Mouse (Mus musculus) MEL (cell line): ENCODE data around the gene Skint8. TPM values are rescaled to one million over a fixed set of nuclear protein-coding genes. Genes with fewer than 3 reads are reported as not detected.
"Not testable (repeated sequence)": the region's sequence is repeated elsewhere in the genome, so short reads cannot be mapped to it uniquely, and the experiment has no call there.

Experiments used
- DNase-seq: peaks from one replicate; pipeline ENCODE4 v3.0.0; 2011; ENCODE audit warnings: low read depth, low spot score
- H3K27ac ChIP-seq: 2 replicates; pipeline ENCODE4 v1.5.1; 2012; ENCODE audit warnings: low read depth, mild to moderate bottlenecking, control low read depth, low read length, moderate library complexity; ENCODE audit not compliant: control insufficient read depth
- H3K27me3 ChIP-seq, 2 experiments: fragments of 150-350 bp in 1 of 2; sonication (generic) in 1 of 2; 2 replicates each; pipeline ENCODE4 v1.6.1; 2012; ENCODE audit warnings: low read length in 2 of 2, mild to moderate bottlenecking in 2 of 2, improper control_type of control experiment in 1 of 2, moderate library complexity in 1 of 2; ENCODE audit not compliant: insufficient read depth in 2 of 2, control insufficient read depth in 1 of 2
- H3K36me3 ChIP-seq, 2 experiments: 2 replicates each; pipeline ENCODE4 v1.6.1; 2012 to 2014; ENCODE audit warnings: low read length in 2 of 2, improper control_type of control experiment in 1 of 2, inconsistent platforms in 1 of 2, mild to moderate bottlenecking in 1 of 2; ENCODE audit not compliant: insufficient read depth in 2 of 2, control insufficient read depth in 1 of 2
- H3K4me1 ChIP-seq, 2 experiments: fragments of 150-350 bp in 1 of 2; sonication (generic) in 1 of 2; 2 replicates each; pipeline ENCODE4 v1.6.1; 2012; ENCODE audit warnings: low read length in 2 of 2, improper control_type of control experiment in 1 of 2, mild to moderate bottlenecking in 1 of 2; ENCODE audit not compliant: insufficient read depth in 2 of 2, control insufficient read depth in 1 of 2
- H3K4me3 ChIP-seq, 2 experiments: fragments of 150-350 bp in 1 of 2; sonication (generic) in 1 of 2; 2 replicates each; pipeline ENCODE4 v1.5.1; 2012; ENCODE audit warnings: low read depth in 2 of 2, low read length in 2 of 2, mild to moderate bottlenecking in 2 of 2, moderate library complexity in 2 of 2, control low read depth in 1 of 2, improper control_type of control experiment in 1 of 2; ENCODE audit not compliant: control insufficient read depth in 1 of 2, insufficient read depth in 1 of 2
- H3K79me2 ChIP-seq: 2 replicates; pipeline ENCODE4 v1.6.1; 2012; ENCODE audit warnings: mild to moderate bottlenecking, low read length, moderate library complexity; ENCODE audit not compliant: control insufficient read depth, poor library complexity, insufficient read depth
- H3K9ac ChIP-seq: 2 replicates; pipeline ENCODE4 v1.6.1; 2012; ENCODE audit warnings: low read depth, mild to moderate bottlenecking, control low read depth, low read length, moderate library complexity; ENCODE audit not compliant: control insufficient read depth, poor library complexity, severe bottlenecking
- H3K9me3 ChIP-seq: fragments of 150-350 bp; sonication (generic); replicated peaks from 2 replicates; pipeline ENCODE4 v1.6.1; 2012; ENCODE audit warnings: mild to moderate bottlenecking, low read length, improper control_type of control experiment, moderate library complexity; ENCODE audit not compliant: insufficient read depth
- BHLHE40 ChIP-seq: IDR thresholded peaks from 2 replicates; pipeline ENCODE4 v1.6.1; 2012; ENCODE audit warnings: low read depth, mild to moderate bottlenecking, inconsistent platforms, low read length, improper control_type of control experiment, borderline replicate concordance
- CHD2 ChIP-seq: IDR thresholded peaks from 2 replicates; pipeline ENCODE4 v1.6.1; 2011; ENCODE audit warnings: low read length, improper control_type of control experiment
- CTCF ChIP-seq, 3 experiments: IDR thresholded peaks in 2 of 3; conservative IDR thresholded peaks in 1 of 3; 2 replicates each; pipeline ENCODE4 v1.5.1; 2011 to 2012; ENCODE audit warnings: low read length in 3 of 3, low read depth in 2 of 3, mild to moderate bottlenecking in 2 of 3, improper control_type of control experiment in 1 of 3, inconsistent platforms in 1 of 3, mixed read lengths in 1 of 3, moderate library complexity in 1 of 3; ENCODE audit not compliant: control insufficient read depth in 1 of 3, insufficient read depth in 1 of 3, poor library complexity in 1 of 3, severe bottlenecking in 1 of 3
- E2F4 ChIP-seq: IDR thresholded peaks from 2 replicates; pipeline ENCODE4 v1.6.1; 2011; ENCODE audit warnings: low read depth, low read length, improper control_type of control experiment, borderline replicate concordance
- ELF1 ChIP-seq: IDR thresholded peaks from 2 replicates; pipeline ENCODE4 v1.6.1; 2014; ENCODE audit warnings: low read depth, mild to moderate bottlenecking, inconsistent platforms, low read length, improper control_type of control experiment, moderate library complexity
- ETS1 ChIP-seq: IDR thresholded peaks from 2 replicates; pipeline ENCODE4 v1.6.1; 2012; ENCODE audit warnings: low read depth, mild to moderate bottlenecking, inconsistent platforms, low read length, improper control_type of control experiment, moderate library complexity
- JUND ChIP-seq: IDR thresholded peaks from 2 replicates; pipeline ENCODE4 v1.6.1; 2011; ENCODE audit warnings: low read depth, mild to moderate bottlenecking, improper control_type of control experiment, low read length
- KAT2A ChIP-seq: conservative IDR thresholded peaks from 2 replicates; pipeline ENCODE4 v1.6.1; 2012; ENCODE audit warnings: low read depth, low read length, improper control_type of control experiment, inconsistent platforms
- MEF2A ChIP-seq: IDR thresholded peaks from 2 replicates; pipeline ENCODE4 v1.6.1; 2014; ENCODE audit warnings: low read depth, mild to moderate bottlenecking, inconsistent platforms, low read length, improper control_type of control experiment; ENCODE audit not compliant: poor library complexity, insufficient replicate concordance, severe bottlenecking; ENCODE audit errors: extremely low read depth
- MYB ChIP-seq: IDR thresholded peaks from 2 replicates; pipeline ENCODE4 v1.6.1; 2011; ENCODE audit warnings: mild to moderate bottlenecking, low read depth, low read length, improper control_type of control experiment
- MYC ChIP-seq: IDR thresholded peaks from 2 replicates; pipeline ENCODE4 v1.6.1; 2011; ENCODE audit warnings: low read depth, mild to moderate bottlenecking, low read length, improper control_type of control experiment, moderate library complexity
- NELFE ChIP-seq: IDR thresholded peaks from 2 replicates; pipeline ENCODE4 v1.6.1; 2011; ENCODE audit warnings: low read depth, low read length, improper control_type of control experiment
- NRF1 ChIP-seq: IDR thresholded peaks from 2 replicates; pipeline ENCODE4 v1.6.1; 2014; ENCODE audit warnings: low read depth, mild to moderate bottlenecking, inconsistent platforms, low read length, improper control_type of control experiment, moderate library complexity; ENCODE audit not compliant: poor library complexity, insufficient read depth, severe bottlenecking
- POLR2A ChIP-seq, 2 experiments: IDR thresholded peaks; 2 replicates each; pipeline ENCODE4 v1.6.1; 2011 to 2012; ENCODE audit warnings: low read length in 2 of 2, mild to moderate bottlenecking in 2 of 2, control low read depth in 1 of 2, improper control_type of control experiment in 1 of 2, low read depth in 1 of 2, moderate library complexity in 1 of 2; ENCODE audit not compliant: control insufficient read depth in 1 of 2, insufficient read depth in 1 of 2, poor library complexity in 1 of 2
- POLR2AphosphoS2 ChIP-seq: IDR thresholded peaks from 2 replicates; pipeline ENCODE4 v1.6.1; 2011; ENCODE audit warnings: low read length, improper control_type of control experiment
- SIN3A ChIP-seq: IDR thresholded peaks from 2 replicates; pipeline ENCODE4 v1.6.1; 2012; ENCODE audit warnings: low read length, improper control_type of control experiment, inconsistent platforms
- TBP ChIP-seq: IDR thresholded peaks from 2 replicates; pipeline ENCODE4 v1.8.0; 2011; ENCODE audit warnings: low read depth, low read length, improper control_type of control experiment
- TCF12 ChIP-seq: IDR thresholded peaks from 2 replicates; pipeline ENCODE4 v1.6.1; 2014; ENCODE audit warnings: low read depth, mild to moderate bottlenecking, inconsistent platforms, low read length, improper control_type of control experiment, moderate library complexity
- USF2 ChIP-seq, 2 experiments: IDR thresholded peaks; 2 replicates each; pipeline ENCODE4 v1.6.1; 2011 to 2012; ENCODE audit warnings: improper control_type of control experiment in 2 of 2, low read length in 2 of 2, borderline replicate concordance in 1 of 2, inconsistent platforms in 1 of 2, low read depth in 1 of 2, mild to moderate bottlenecking in 1 of 2; ENCODE audit not compliant: insufficient read depth in 1 of 2
- ZKSCAN1 ChIP-seq: IDR thresholded peaks from 2 replicates; pipeline ENCODE4 v1.6.1; 2012; ENCODE audit warnings: low read depth, mild to moderate bottlenecking, inconsistent platforms, low read length, improper control_type of control experiment, moderate library complexity
- ZMIZ1 ChIP-seq: IDR thresholded peaks from 2 replicates; pipeline ENCODE4 v1.6.1; 2012; ENCODE audit warnings: low read depth, mild to moderate bottlenecking, inconsistent platforms, low read length, improper control_type of control experiment, moderate library complexity
- ZNF384 ChIP-seq: IDR thresholded peaks from 2 replicates; pipeline ENCODE4 v1.6.1; 2012; ENCODE audit warnings: low read depth, mild to moderate bottlenecking, inconsistent platforms, low read length, improper control_type of control experiment
- polyA plus RNA-seq, 2 experiments: library from polyadenylated mRNA; stranded (reverse) in 1 of 2; unstranded in 1 of 2; fragments of >175 nt in 1 of 2; fragments of >200 nt in 1 of 2; gene quantifications; 2 replicates each; pipeline versions ENCODE4 v1.2.1 to v1.2.4; 2012; ENCODE audit warnings: low replicate concordance in 2 of 2, low read depth in 1 of 2; ENCODE audit not compliant: insufficient read length in 2 of 2, insufficient read depth in 1 of 2, missing spikeins in 1 of 2
- total RNA-seq: library from RNA; depleted of rRNA; stranded (reverse); fragments of 300-350 nt; gene quantifications from 2 replicates; pipeline ENCODE4 v1.2.3, GENCODE M21; 2012

Skint8 gene
- total and polyA plus RNA-seq, 3 experiments: not detected

DNA sequence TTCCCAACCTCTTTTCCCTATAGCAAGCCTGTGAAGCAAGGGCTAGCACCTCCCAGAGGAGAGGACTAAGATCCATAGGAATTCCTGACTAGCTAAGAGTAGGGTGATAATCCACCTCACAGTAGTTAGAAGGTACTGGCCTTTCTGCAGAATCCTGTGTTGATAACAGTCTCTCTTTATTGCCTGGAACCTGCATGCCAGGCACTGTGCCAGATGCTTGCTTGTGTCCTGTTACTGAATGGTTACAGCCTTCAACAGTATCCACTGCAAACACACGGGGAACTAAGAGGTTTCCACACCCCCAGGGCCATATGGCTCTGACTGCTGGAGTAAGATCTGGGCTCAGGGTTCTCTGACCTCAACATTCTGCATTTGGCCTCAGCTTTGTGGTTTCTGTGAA is 21.4 kb upstream of the Skint8 start:
- H3K79me2 ChIP-seq: no peaks in the 10 kb centered on the region
- H3K27me3 ChIP-seq: no peaks in the 10 kb centered on the region
- H3K9me3 ChIP-seq: no peaks in the 10 kb centered on the region
- no peak overlapping the region for H3K9ac ChIP-seq
- DNase-seq: no peak
- H3K36me3 ChIP-seq: no peaks in the 10 kb centered on the region
- no peak overlapping the region for H3K4me3 ChIP-seq
- no peak for TF ChIP-seq TCF12
- no peak for TF ChIP-seq CHD2
- no peak for TF ChIP-seq E2F4
- no peak for TF ChIP-seq NELFE
- no peak for TF ChIP-seq ETS1
- no peak for TF ChIP-seq MYC
- no peak for TF ChIP-seq USF2 (IDR thresholded peaks at IDR 0.05; ENCODE audit: borderline replicate concordance in 1 of 2, insufficient read depth in 1 of 2, low read depth in 1 of 2, low read length in 2 of 2)
- TF ChIP-seq ZKSCAN1: no peak
- no peak for TF ChIP-seq KAT2A
- no peak for TF ChIP-seq SIN3A
- no peak for TF ChIP-seq MEF2A
- TF ChIP-seq TBP: no peak
- no peak for TF ChIP-seq ZNF384
- TF ChIP-seq ELF1: no peak
- TF ChIP-seq MYB: no peak
- TF ChIP-seq CTCF (IDR thresholded peaks at IDR 0.05 in 2 of 3, conservative IDR thresholded peaks at IDR 0.05 in 1 of 3; ENCODE audit: control insufficient read depth in 1 of 3, insufficient read depth in 1 of 3, low read depth in 2 of 3, low read length in 3 of 3, poor library complexity in 1 of 3, severe bottlenecking in 1 of 3): no peak
- no peak overlapping the region for H3K27ac ChIP-seq
- no peaks in the 10 kb centered on the region for H3K4me1 ChIP-seq

DNA sequence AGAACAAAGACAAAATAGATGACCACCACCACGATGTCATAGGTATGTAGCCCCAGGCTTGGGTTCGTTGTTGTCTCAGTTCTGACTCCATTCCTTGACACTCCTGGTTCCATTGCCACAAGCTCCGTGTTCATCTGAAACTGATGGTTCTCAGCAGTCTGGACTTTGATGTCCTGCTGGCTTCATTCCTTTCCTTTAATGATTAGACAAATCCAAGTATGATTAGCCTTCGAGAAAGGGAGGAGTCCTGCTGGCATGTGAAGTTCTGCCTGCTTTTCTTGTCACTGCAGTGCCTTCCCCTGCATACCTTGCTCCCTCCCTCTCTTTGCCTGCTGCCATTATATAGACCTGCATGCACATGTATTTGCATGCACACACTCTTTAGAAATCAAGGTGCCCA is 20.6 kb upstream of the Skint8 start:
- no peak overlapping the region for H3K27ac ChIP-seq
- H3K4me1 ChIP-seq: no peaks in the 10 kb centered on the region
- H3K36me3 ChIP-seq: no peaks in the 10 kb centered on the region
- H3K9ac ChIP-seq: no peak overlapping the region
- no peaks in the 10 kb centered on the region for H3K27me3 ChIP-seq
- H3K9me3 ChIP-seq: no peaks in the 10 kb centered on the region
- no peaks in the 10 kb centered on the region for H3K79me2 ChIP-seq
- DNase-seq: no peak
- H3K4me3 ChIP-seq: no peak overlapping the region
- no peak for TF ChIP-seq SIN3A
- no peak for TF ChIP-seq CHD2
- TF ChIP-seq BHLHE40: no peak
- TF ChIP-seq JUND: no peak
- TF ChIP-seq CTCF (IDR thresholded peaks at IDR 0.05 in 2 of 3, conservative IDR thresholded peaks at IDR 0.05 in 1 of 3; ENCODE audit: control insufficient read depth in 1 of 3, insufficient read depth in 1 of 3, low read depth in 2 of 3, low read length in 3 of 3, poor library complexity in 1 of 3, severe bottlenecking in 1 of 3): no peak
- no peak for TF ChIP-seq POLR2A (IDR thresholded peaks at IDR 0.05; ENCODE audit: control insufficient read depth in 1 of 2, insufficient read depth in 1 of 2, low read depth in 1 of 2, low read length in 2 of 2, poor library complexity in 1 of 2)
- no peak for TF ChIP-seq POLR2AphosphoS2
- TF ChIP-seq MYB: no peak
- TF ChIP-seq NELFE: no peak
- no peak for TF ChIP-seq ZMIZ1
- no peak for TF ChIP-seq USF2 (IDR thresholded peaks at IDR 0.05; ENCODE audit: borderline replicate concordance in 1 of 2, insufficient read depth in 1 of 2, low read depth in 1 of 2, low read length in 2 of 2)
- TF ChIP-seq MYC: no peak
- TF ChIP-seq NRF1: no peak

DNA sequence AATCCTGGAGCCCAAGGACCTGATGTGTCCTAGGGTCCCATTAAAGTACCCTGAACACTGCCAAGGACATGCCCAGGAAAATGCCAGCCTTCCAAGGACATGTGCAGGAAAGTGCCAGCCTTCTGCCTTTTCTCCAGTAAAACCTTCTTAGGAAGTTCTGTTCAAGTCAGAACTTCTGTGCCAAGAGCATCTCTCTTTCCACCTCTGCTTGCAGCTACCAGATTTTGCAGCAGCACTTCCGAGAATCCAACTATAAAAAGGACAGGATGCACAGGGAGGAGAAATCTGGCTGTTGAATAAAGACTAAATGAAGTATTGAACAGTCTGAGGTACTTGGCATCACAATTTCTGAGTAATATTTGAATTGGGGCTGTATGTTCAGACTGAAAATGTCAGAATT is 18.7 kb upstream of the Skint8 start:
- H3K9me3 ChIP-seq, H3K4me3 ChIP-seq, H3K36me3 ChIP-seq, H3K27ac ChIP-seq, H3K27me3 ChIP-seq, H3K79me2 ChIP-seq, H3K4me1 ChIP-seq, H3K9ac ChIP-seq, DNase-seq: not testable (repeated sequence)
